Mouse (Mus musculus) right cerebral cortex, adult 2 months (tissue): Measurements from ENCODE around the gene Gm7879.

Experiments
- DNase-seq, 2 experiments: peaks; one replicate each; pipeline ENCODE4 v3.0.0; 2021 to 2022; ENCODE audit warnings: low spot score in 2 of 2

Gene Gm7879

GRCm38 (mm10) chr5:43948111-43948743 is 35.3 kb downstream of the Gm7879 start:
- peak; percentile 17 to 46 for DNase-seq

GRCm38 (mm10) chr5:43948748-43949275 is 35.9 kb downstream of the Gm7879 start:
- DNase-seq, result peak; percentile 4

GRCm38 (mm10) chr5:43953241-43953640 is 40.3 kb downstream of the Gm7879 start:
- no peak for DNase-seq

- no peak for DNase-seq
Measured at GRCm38 (mm10) chr5:43959884-43960440, 47.0 kb downstream of the Gm7879 start.

GRCm38 (mm10) chr5:43961056-43961455 is 48.1 kb downstream of the Gm7879 start:
- DNase-seq, result no peak
